Mouse (Mus musculus): ENCODE results near the gene Wwox.

Gene Wwox

DNA sequence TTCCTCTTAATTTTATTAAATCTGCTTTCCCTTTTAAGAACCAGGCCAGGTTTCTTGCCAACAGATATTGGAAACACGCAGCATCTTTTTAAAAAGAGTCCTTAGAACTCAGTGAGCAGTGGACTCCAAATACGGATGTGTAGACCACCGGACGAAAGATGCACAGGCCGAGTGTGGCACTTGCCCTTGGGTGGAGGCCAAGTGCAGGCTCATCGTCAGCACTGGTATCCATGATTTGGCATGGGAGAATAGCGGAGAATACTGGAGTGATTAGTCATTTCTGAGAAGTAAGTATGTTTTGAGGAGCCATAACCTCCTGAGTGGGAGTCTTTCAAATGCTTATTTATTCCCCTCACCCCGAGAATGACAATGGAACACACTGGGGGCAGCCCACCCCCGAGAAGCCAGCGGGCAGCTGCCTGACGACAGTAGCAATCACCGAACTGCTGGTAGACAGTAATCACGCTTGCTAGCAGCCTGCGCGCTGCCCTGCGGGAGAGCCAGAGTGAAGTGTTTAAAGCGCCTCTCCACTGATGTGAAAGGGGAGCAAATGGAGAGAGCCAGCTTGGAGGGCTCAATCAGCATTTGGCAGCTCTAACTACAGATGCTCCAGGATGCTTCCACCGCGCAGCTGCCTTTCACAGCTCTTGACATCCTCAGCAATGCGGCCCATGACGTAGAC is 29.2 kb downstream of the Wwox start:
- DNase-seq (ENCODE audit: low read depth in 2 of 2, low spot score in 2 of 2), result no peak

DNA sequence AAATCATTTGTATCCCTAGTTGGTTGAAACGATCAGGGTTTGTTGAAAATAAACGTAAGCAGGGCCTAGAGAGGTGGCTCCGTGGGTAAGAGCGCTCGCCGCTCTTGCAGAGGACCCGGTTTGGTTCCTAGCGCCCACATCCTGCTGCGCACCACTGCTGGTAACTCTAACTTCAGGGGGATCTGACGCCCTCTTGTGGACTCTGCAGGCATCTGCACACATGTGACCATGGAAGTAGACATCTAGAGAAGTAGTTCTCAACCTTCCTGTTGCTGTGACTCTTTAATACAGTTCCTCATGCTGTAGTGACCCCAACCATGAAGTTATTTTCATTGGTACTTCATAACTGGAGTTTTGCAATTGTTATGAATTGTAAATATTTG is 29.7 kb downstream of the Wwox start:
- no peak for DNase-seq (ENCODE audit: low read depth in 2 of 2, low spot score in 2 of 2)

DNA sequence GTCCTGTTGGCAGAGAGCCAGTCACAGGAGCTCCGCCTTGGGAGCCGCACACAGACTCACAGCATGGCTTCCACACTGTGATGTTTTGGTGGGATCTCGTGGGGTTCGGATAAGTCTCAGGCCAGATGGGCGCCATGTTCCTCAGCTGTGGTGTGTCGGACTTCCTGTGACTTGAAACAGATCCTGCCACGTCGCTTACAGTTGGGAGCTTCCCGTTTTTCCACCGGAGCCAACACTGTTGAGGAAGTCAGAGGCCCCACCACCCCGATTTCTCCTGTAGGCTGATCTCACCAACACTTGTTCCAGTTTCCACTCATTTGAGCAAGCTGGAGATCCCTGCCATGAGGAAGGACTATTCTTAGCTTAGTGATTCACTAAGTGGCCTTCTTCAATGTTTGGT is 34.1 kb downstream of the Wwox start:
- no peak for DNase-seq (ENCODE audit: low read depth in 2 of 2, low spot score in 2 of 2)

- no peak for DNase-seq (ENCODE audit: low read depth in 2 of 2, low spot score in 2 of 2)
These were observed 37.5 kb downstream of the Wwox start for GRCm38 (mm10) chr8:114476919-114477318.

GRCm38 (mm10) chr8:114477790-114478189 is 38.3 kb downstream of the Wwox start:
- DNase-seq (ENCODE audit: low read depth in 2 of 2, low spot score in 2 of 2), result no peak

DNA sequence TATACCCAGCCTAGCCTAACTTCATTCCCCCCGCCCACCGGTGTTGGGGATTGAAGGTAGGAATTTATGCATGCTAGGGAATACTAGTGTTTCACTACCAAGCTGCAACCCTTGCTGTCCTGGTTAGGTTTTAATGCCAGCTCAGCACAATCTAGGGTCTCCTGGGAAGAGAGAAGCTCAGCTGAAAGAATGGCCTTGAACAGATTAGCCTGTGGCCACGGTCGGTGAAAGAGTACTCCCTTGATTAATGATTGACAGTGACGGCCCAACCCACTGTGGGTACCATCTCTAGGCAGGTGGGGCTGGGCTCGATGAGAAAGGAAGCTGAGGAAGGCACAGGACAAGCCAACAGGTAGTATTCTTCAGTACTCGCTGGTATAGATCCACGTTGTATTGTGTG is 40.3 kb downstream of the Wwox start:
- DNase-seq (ENCODE audit: low read depth in 2 of 2, low spot score in 2 of 2), result no peak

GRCm38 (mm10) chr8:114491662-114492160 is 52.3 kb downstream of the Wwox start:
- no peak for DNase-seq (ENCODE audit: low read depth in 2 of 2, low spot score in 2 of 2)

- DNase-seq (ENCODE audit: low read depth in 2 of 2, low spot score in 2 of 2), result no peak
These were observed 60.1 kb downstream of the Wwox start for GRCm38 (mm10) chr8:114499448-114500144.

- DNase-seq (ENCODE audit: low read depth in 2 of 2, low spot score in 2 of 2), result no peak
These were observed 62.5 kb downstream of the Wwox start for GRCm38 (mm10) chr8:114501906-114502305.

- no peak for DNase-seq (ENCODE audit: low read depth in 2 of 2, low spot score in 2 of 2)
These were observed 63.7 kb downstream of the Wwox start for GRCm38 (mm10) chr8:114503196-114503595.

DNA sequence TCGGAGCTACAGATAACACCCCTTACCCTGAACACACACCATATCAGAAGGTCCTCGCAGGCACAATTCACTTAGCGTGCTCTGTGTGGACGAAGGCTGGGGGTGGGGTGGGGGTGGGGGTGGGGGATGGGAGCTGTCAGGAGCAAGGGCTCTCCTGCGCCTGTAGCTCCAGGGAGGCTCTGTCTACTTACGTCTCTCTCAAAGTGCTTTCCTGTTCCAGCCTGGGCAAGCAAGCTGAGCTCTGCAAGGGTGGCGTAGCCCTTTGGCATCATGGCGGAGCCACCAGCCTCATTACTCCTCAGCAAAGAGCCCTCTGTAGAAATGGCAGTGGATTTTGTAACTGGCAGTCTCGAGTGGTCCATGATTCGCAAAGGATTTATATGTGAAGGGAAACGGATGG is 65.4 kb downstream of the Wwox start:
- DNase-seq (ENCODE audit: low read depth in 2 of 2, low spot score in 2 of 2), result no peak

GRCm38 (mm10) chr8:114505351-114506347 is 66.2 kb downstream of the Wwox start:
- DNase-seq (ENCODE audit: low read depth in 2 of 2, low spot score in 2 of 2), result no peak

GRCm38 (mm10) chr8:114507404-114507803 is 67.9 kb downstream of the Wwox start:
- no peak for DNase-seq (ENCODE audit: low read depth in 2 of 2, low spot score in 2 of 2)

GRCm38 (mm10) chr8:114510226-114510625 is 70.8 kb downstream of the Wwox start:
- DNase-seq (ENCODE audit: low read depth in 2 of 2, low spot score in 2 of 2), result no peak

DNA sequence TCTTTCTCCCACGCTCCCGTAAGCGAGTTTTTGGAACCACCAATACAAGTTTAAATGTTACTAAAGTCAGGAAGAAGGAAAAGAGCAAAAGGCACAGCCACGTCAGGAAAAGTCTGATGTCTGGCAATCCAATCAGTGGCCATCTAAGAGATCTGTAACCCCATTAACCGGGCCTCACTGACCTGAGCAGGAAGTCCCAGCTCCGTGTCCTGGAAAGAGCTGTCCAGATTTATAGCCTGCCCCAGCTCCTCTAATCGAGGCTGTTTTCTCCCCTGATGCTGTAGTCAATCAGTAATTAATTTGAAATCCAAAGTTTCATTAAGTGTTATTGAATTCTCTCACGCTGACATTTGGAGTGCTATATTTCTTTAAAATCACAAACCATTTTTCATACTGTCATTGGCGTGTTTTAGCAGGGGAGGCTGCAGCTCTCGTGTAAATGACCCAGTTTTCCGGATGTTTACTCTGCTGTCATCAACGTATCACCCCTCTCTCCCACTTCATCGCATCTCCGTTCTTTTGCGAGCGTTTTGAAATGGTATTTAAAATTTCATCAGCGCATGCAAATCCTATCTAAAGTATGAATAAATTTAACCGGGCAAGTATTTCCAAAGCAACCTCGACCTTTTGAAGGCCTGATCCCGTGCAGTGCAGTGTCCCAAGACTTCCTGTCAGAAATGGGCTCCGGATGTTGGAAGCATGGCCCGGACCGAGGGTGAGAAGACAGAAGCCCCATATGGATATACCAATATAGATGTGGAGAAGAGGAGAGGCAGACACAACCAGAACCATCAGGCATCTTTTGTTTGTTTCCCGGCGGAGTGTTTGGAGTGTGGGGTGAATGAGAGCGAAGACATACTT is 72.8 kb downstream of the Wwox start:
- DNase-seq (ENCODE audit: low read depth in 2 of 2, low spot score in 2 of 2), result no peak

DNA sequence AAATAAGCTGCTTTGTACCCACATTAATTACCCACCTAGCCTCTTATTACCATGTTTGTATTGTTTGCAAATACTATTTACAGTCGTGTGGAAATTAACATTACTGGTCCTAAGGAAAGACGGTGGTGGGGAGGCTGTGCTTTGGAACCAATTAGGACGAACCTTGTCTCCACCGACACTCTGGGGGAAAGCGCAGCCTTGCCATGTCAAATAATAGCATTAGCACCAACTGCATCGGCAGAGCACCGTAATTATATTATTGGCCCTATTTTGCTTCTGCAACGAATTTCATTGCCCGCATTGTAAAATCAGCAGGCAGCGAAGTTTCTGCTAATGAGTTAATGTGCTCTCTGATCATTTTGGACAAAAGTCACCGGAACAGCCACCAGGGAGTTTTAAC is 75.2 kb downstream of the Wwox start:
- no peak for DNase-seq (ENCODE audit: low read depth in 2 of 2, low spot score in 2 of 2)

GRCm38 (mm10) chr8:114523061-114523460 is 83.6 kb downstream of the Wwox start:
- no peak for DNase-seq (ENCODE audit: low read depth in 2 of 2, low spot score in 2 of 2)

DNA sequence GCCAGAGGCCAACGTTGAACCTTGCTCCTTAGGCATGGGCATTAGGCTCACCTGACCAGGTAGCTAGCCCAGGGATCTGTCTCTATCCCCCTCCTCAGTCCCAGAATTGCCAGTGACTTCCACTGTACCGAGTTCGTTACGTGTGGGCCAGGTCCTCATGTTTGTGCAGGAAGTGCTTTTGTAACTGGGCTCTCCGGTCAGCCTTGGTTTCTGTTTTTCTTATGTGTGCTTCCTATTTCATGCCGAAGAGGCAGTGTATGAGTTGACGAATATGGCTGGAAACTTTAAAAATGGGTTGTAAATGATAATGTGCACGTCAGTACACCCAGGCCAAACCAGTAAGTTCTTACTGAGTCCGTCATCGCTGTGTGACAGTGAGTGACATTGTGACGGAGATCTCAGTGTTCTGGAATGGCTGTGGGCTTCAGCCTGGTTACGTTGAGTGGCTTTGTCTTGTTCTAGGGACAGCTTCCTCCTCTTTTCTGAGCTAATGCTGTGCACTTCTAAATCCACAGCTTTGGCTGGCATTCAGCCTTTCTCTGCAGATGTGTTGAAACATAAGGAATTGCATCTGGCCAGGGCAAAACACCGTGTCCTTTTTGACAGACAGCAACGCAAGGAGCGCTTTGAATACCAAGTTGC is 87.3 kb downstream of the Wwox start:
- no peak for DNase-seq (ENCODE audit: low read depth in 2 of 2, low spot score in 2 of 2)

- no peak for DNase-seq (ENCODE audit: low read depth in 2 of 2, low spot score in 2 of 2)
These were observed 88.3 kb downstream of the Wwox start for GRCm38 (mm10) chr8:114527648-114528221.

- DNase-seq (ENCODE audit: low read depth in 2 of 2, low spot score in 2 of 2), result no peak
These were observed 90.1 kb downstream of the Wwox start for GRCm38 (mm10) chr8:114529581-114529980.

Data from CD8-positive naive resting alpha-beta T cell, adult 2 months (primary cell).